Mouse (Mus musculus) intestine, postnatal 0 days (tissue): ENCODE results near the gene Slc44a2. TPM values are rescaled to one million over a fixed set of nuclear protein-coding genes. Genes with fewer than 3 reads are reported as not detected.

Experiments
- ATAC-seq: fragments of 200-750 bp; cut with Nextera tagmentation; 2 replicates; pipeline ENCODE4 v1.8.0; 2017; ENCODE audit warnings: mild to moderate bottlenecking, moderate TSS enrichment, moderate library complexity
- H3K27ac ChIP-seq: fragments of 300-500 bp; sonication (generic); 2 replicates; pipeline ENCODE4 v1.5.1; 2014; ENCODE audit warnings: mild to moderate bottlenecking, low read depth, low read length, moderate library complexity
- H3K27me3 ChIP-seq: fragments of 300-500 bp; sonication (generic); replicated peaks from 2 replicates; pipeline ENCODE4 v1.6.1; 2014; ENCODE audit warnings: low read length, mixed read lengths; ENCODE audit not compliant: control insufficient read depth, insufficient read depth
- H3K36me3 ChIP-seq: fragments of 300-500 bp; sonication (generic); 2 replicates; pipeline ENCODE4 v1.6.1; 2014; ENCODE audit warnings: mild to moderate bottlenecking, moderate library complexity; ENCODE audit not compliant: control insufficient read depth, insufficient read depth
- H3K4me1 ChIP-seq: fragments of 300-500 bp; sonication (generic); replicated peaks from 2 replicates; pipeline ENCODE4 v1.6.1; 2014; ENCODE audit warnings: antibody characterized with exemption, low read length, mixed read lengths; ENCODE audit not compliant: control insufficient read depth, insufficient read depth
- H3K4me2 ChIP-seq: fragments of 300-500 bp; sonication (generic); replicated peaks from 2 replicates; pipeline ENCODE4 v1.6.1; 2014; ENCODE audit warnings: low read depth, mild to moderate bottlenecking, moderate library complexity
- H3K4me3 ChIP-seq: fragments of 300-500 bp; sonication (generic); 2 replicates; pipeline ENCODE4 v1.5.1; 2014; ENCODE audit warnings: low read depth, low read length
- H3K9ac ChIP-seq: fragments of 300-500 bp; sonication (generic); 2 replicates; pipeline ENCODE4 v1.6.1; 2014; ENCODE audit warnings: mild to moderate bottlenecking, low read depth, low read length
- H3K9me3 ChIP-seq: fragments of 300-500 bp; sonication (generic); 2 replicates; pipeline ENCODE4 v1.6.1; 2016; ENCODE audit warnings: mixed run types; ENCODE audit not compliant: control insufficient read depth
- CTCF ChIP-seq: sonication (generic); IDR thresholded peaks from 2 replicates; pipeline ENCODE4 v1.5.1; 2016; ENCODE audit warnings: low read depth, mild to moderate bottlenecking, control low read depth, antibody characterized with exemption, moderate library complexity
- WGBS: fragments of 180-500 bp; shearing (Covaris S2); extraction: QIAGEN DNeasy Blood & Tissue Kit; methylation state at CpG from one replicate; pipeline ENCODE4 v1.1.7; 2014; 5-methylcytosine and 5-hydroxymethylcytosine counted together
- polyA plus RNA-seq: library from polyadenylated mRNA; unstranded; fragments of >200 nt; fragmentation: Nextera tagmentation; extraction: Ambion mirVana; gene quantifications from 2 replicates; pipeline ENCODE4 v1.2.1, GENCODE M21; 2015

The Slc44a2 gene
- polyA plus RNA-seq, 1 experiment from 2014 or later = 13.3 TPM

DNA sequence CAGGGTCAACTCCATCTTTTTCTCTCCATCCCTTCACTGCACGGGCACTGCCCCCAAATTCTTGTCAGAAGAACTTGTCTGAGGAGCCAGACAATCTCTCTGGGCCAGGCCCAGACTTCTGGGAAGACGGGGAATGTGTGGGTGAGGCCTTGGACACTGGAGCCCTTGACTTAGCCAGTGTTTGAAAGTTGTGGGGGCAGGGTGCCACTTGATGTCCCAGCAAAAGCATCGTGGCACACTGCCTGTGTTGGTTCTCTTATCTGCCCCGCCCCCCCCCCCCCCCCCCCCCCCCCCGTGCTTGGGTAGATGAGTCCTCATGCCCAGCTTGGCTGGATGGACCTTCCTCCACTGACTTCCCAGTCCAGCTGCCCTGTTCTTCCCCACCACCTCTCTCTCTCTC, 8.5 kb downstream of the Slc44a2 start:
- 61% methylated on average over 3 of the region's 5 CpGs for WGBS
- no peak overlapping the region for H3K9ac ChIP-seq
- H3K27me3 ChIP-seq = no peaks in the 10 kb centered on the region
- H3K36me3 ChIP-seq = no peaks in the 10 kb centered on the region
- no peak overlapping the region for H3K27ac ChIP-seq
- no peak overlapping the region for H3K4me3 ChIP-seq
- no peaks in the 10 kb centered on the region for H3K4me1 ChIP-seq
- ATAC-seq = no peak
- no peak for TF ChIP-seq CTCF
- no peaks in the 10 kb centered on the region for H3K9me3 ChIP-seq
- H3K4me2 ChIP-seq = no peak overlapping the region

DNA sequence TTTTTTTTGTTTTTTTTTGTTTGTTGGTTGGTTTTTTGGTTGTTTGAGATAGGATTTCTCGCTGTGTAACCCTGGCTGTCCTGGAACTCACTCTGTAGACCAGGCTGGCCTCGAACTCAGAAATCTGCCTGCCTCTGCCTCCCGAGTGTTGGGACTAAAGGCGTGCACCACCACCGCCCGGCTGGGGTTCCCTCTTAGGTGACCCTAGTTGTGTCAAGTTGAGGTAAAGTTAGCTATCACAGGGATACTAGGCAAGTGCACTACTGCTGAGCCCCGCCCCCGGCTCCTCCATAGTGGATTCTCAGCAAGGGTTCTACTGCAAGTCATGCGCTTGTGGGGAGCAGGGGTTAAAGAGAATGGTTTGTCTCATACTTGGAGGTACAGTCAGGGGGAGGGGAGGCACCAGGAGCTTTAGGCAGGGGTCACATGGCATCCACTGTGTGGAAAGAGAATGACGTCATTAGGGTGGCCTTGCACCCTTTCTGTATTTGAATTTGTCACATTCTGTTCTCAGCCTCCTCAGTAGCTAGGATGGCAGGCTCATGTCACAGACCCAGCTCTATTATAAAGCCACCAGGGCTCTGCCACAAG, 9.3 kb downstream of the Slc44a2 start:
- Histone ChIP-seq H3K9ac (no peak overlapping the region), H3K4me3 (no peak overlapping the region), H3K27ac (no peak overlapping the region), H3K27me3 (no peaks in the 10 kb centered on the region), H3K9me3 (no peaks in the 10 kb centered on the region), H3K36me3 (no peaks in the 10 kb centered on the region), H3K4me1 (no peaks in the 10 kb centered on the region), H3K4me2 (no peak overlapping the region)
- ATAC-seq = no peak
- WGBS = 89% methylated on average over 10 of the region's 10 CpGs
- no peak for TF ChIP-seq CTCF

DNA sequence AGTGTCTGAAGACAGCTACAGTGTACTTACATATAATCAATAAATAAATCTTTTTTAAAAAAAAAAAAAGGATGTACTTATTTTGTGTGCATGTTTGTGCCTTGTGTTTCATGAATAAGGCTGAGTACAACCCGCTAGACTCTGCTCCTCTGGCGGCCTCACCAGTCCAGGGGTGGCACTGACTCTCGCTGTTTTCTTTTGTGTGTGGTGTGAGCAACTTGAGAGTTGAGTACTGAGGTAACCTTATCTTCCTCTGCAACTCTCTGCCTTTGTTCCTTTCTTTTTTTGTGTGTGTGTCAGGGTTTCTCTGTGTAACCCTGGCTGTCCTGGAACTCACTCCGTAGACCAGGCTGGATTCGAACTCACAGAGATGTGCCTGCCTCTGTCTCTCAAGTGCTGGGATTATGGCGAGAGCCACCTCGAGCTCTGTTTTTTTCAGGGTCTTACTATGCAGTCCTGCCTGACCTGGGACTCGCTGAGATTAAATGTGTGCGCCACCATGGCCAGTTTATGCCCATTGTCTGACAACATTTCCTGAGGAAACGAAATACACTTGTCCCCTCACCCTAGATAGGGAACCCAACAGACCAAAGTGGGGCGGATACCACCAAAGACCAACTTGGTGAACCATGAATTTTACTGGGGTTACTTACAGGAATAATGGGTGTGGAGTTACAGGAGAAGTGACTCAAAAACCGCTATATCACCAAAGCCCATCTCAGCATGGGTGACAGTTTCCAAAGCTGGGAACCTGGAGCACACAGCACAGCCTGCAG, 11.1 kb downstream of the Slc44a2 start:
- Histone ChIP-seq H3K4me2 (no peak overlapping the region), H3K4me3 (no peak overlapping the region), H3K4me1 (no peaks in the 10 kb centered on the region), H3K9me3 (no peaks in the 10 kb centered on the region), H3K27ac (no peak overlapping the region), H3K27me3 (no peaks in the 10 kb centered on the region), H3K36me3 (no peaks in the 10 kb centered on the region), H3K9ac (no peak overlapping the region)
- TF ChIP-seq CTCF = no peak
- 87% methylated on average over 12 of the region's 12 CpGs for WGBS
- no peak for ATAC-seq

DNA sequence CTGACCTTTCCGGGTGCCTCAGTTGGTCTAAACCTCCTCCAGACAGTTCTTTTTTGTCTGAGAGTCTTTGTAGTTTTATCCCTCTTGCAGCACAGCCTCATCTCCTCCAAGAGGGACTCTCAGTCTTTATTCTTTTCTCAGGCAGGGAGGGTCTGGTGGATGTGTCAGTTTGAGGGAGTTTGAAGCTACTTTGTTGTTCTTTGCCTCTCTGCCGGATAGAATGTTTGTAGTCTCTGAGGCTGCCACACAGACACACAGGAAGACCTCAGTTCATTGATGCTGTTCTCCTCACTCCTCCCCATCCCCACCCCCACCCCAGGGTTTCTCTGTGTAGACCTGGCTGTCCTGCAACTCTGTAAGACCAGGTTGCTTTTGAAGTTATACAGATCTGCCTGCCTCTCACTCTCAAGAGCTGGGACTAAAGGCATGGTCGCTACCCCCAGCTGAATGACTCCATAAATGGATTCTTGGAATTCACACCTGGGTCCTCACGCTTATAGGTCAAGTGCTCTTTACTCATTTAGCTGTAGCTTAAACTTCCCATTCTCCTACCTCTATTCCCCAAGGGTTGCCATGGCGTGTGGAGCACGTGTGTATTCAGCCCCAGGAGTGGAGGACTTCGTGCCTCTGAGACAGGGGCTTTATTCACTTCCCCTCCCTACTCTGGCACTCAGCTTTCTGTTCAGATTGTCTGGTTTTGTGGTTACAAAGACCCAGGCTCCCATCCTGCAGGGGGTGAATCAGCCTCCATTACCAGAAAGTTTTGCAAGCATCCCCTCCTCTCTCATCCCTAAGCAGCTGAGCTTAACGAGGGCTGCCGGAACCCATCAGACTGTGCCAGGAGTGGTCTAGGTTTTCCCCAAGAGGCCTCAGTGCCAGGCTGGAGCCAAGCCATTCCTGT, 11.9 kb downstream of the Slc44a2 start:
- Histone ChIP-seq H3K27ac (no peak overlapping the region), H3K4me1 (no peaks in the 10 kb centered on the region), H3K27me3 (no peaks in the 10 kb centered on the region), H3K9ac (no peak overlapping the region), H3K4me3 (no peak overlapping the region), H3K36me3 (no peaks in the 10 kb centered on the region), H3K4me2 (no peak overlapping the region), H3K9me3 (no peaks in the 10 kb centered on the region)
- 63% methylated on average over 9 of the region's 9 CpGs for WGBS
- no peak for ATAC-seq
- no peak for TF ChIP-seq CTCF

DNA sequence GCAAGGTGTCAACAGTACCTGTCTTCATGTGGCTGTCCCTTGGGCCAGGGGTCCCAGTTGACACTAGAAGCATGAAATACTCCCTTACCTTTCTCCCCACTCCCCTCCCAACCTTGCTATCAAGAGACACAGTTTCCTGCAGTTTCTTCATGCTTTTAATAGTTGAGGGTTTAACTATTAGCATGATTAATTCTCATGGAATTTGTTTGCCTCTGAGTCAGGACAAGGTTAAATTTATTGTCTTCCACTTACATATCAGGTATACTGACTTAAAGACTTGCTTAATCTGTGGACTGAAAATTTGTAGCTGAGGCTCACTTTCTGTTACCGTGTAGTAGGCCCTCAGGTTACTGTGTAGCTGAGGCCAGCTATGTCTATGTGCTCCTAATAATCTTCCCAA, 13.0 kb downstream of the Slc44a2 start:
- Histone ChIP-seq H3K9me3 (no peaks in the 10 kb centered on the region), H3K27me3 (no peaks in the 10 kb centered on the region), H3K36me3 (no peaks in the 10 kb centered on the region), H3K9ac (no peak overlapping the region), H3K27ac (no peak overlapping the region), H3K4me1 (no peaks in the 10 kb centered on the region), H3K4me3 (no peak overlapping the region), H3K4me2 (no peak overlapping the region)
- TF ChIP-seq CTCF = no peak
- WGBS = 79% methylated on average over 1 of the region's 1 CpGs
- no peak for ATAC-seq

DNA sequence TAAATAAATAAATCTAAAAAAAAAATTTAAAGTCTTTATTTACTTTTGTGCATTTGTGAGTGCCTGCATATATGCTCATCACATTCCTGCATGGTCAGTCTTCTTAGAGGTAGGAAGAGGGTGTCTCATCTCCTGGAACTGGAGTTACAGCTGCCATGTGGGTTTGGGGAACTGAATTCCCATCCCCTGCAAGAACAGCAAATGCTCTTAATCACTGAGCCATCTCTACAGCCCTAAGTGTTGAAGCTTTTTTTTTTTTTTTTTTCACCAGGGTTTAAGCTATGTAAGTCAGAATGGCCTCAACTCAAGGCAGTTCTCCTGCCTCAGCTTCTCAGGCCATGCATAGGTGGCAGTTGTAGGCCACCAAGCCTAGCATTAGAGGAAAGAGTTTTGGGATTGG, 14.2 kb downstream of the Slc44a2 start:
- Histone ChIP-seq H3K4me1 (no peaks in the 10 kb centered on the region), H3K4me3 (no peak overlapping the region), H3K27ac (no peak overlapping the region)

More for the DNA sequence above, 14.2 kb downstream of the Slc44a2 start:
- no peaks in the 10 kb centered on the region for H3K27me3 ChIP-seq
- no peak overlapping the region for H3K4me2 ChIP-seq
- H3K9ac ChIP-seq = no peak overlapping the region
- no peaks in the 10 kb centered on the region for H3K36me3 ChIP-seq
- H3K9me3 ChIP-seq = no peaks in the 10 kb centered on the region
- no peak for TF ChIP-seq CTCF
- no peak for ATAC-seq
